Mouse (Mus musculus): ENCODE results near the gene Snx27.

Gene Snx27

GRCm38 (mm10) chr3:94582456-94582891 is at the start of gene Snx27:
Gene Snx27, minus strand, starts transcription at chr3:94582716.
- peak; percentile 84 for DNase-seq (ENCODE audit: low read depth, low spot score)
- H3K36me3 ChIP-seq (ENCODE audit: control insufficient read depth, insufficient read depth, low read length, poor library complexity, severe bottlenecking): no peaks in the 10 kb centered on the region
- H3K27me3 ChIP-seq (ENCODE audit: control insufficient read depth, insufficient read depth, low read length, poor library complexity, severe bottlenecking): no peaks in the 10 kb centered on the region

GRCm38 (mm10) chr3:94629876-94630275 is 47.4 kb upstream of the Snx27 start:
- DNase-seq (ENCODE audit: low read depth, low spot score): no peak
- H3K36me3 ChIP-seq (ENCODE audit: control insufficient read depth, insufficient read depth, low read length, poor library complexity, severe bottlenecking): no peaks in the 10 kb centered on the region
- no peaks in the 10 kb centered on the region; the same call in 1 of the 2 replicates for H3K27me3 ChIP-seq (ENCODE audit: control insufficient read depth, insufficient read depth, low read length, poor library complexity, severe bottlenecking)

GRCm38 (mm10) chr3:94628712-94629111 is 46.2 kb upstream of the Snx27 start:
- H3K36me3 ChIP-seq (ENCODE audit: control insufficient read depth, insufficient read depth, low read length, poor library complexity, severe bottlenecking): no peaks in the 10 kb centered on the region
- no peak for DNase-seq (ENCODE audit: low read depth, low spot score)
- no peaks in the 10 kb centered on the region; the same call in 1 of the 2 replicates for H3K27me3 ChIP-seq (ENCODE audit: control insufficient read depth, insufficient read depth, low read length, poor library complexity, severe bottlenecking)

GRCm38 (mm10) chr3:94624281-94624680 is 41.8 kb upstream of the Snx27 start:
- DNase-seq (ENCODE audit: low read depth, low spot score): no peak

DNA sequence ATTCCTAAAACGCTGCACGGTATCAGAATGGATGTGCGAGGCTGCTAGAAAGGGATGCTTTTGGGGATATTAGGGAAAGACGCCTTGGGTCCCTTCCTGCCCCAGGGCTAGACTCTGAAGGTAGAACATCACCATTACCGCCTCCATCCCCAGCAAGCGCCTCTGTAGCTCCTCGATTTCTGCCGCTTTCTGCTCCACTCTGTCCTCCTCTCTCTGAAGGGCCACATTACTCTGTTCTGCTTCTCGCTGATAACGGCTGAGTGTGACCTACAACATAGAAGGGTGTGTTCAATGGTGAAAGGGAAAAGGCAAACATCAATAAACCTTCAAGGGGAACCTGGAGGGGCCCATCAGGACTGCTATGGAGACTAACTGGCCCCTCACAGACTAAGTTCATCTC is 40.0 kb upstream of the Snx27 start:
- DNase-seq (ENCODE audit: low read depth, low spot score): no peak
- H3K36me3 ChIP-seq (ENCODE audit: control insufficient read depth, insufficient read depth, low read length, poor library complexity, severe bottlenecking): no peaks in the 10 kb centered on the region
- no peaks in the 10 kb centered on the region; the same call in 1 of the 2 replicates for H3K27me3 ChIP-seq (ENCODE audit: control insufficient read depth, insufficient read depth, low read length, poor library complexity, severe bottlenecking)

More at GRCm38 (mm10) chr3:94624281-94624680, 41.8 kb upstream of the Snx27 start:
- H3K27me3 ChIP-seq (ENCODE audit: control insufficient read depth, insufficient read depth, low read length, poor library complexity, severe bottlenecking): no peaks in the 10 kb centered on the region; the same call in 1 of the 2 replicates
- H3K36me3 ChIP-seq (ENCODE audit: control insufficient read depth, insufficient read depth, low read length, poor library complexity, severe bottlenecking): no peaks in the 10 kb centered on the region

- DNase-seq (ENCODE audit: low read depth, low spot score): no peak
- no peaks in the 10 kb centered on the region for H3K27me3 ChIP-seq (ENCODE audit: control insufficient read depth, insufficient read depth, low read length, poor library complexity, severe bottlenecking)
- H3K36me3 ChIP-seq (ENCODE audit: control insufficient read depth, insufficient read depth, low read length, poor library complexity, severe bottlenecking): no peaks in the 10 kb centered on the region
Measured at GRCm38 (mm10) chr3:94621740-94622507, 39.4 kb upstream of the Snx27 start.

GRCm38 (mm10) chr3:94616717-94617116 is 34.2 kb upstream of the Snx27 start:
- peak; percentile 71 for DNase-seq (ENCODE audit: low read depth, low spot score)
- H3K27me3 ChIP-seq (ENCODE audit: control insufficient read depth, insufficient read depth, low read length, poor library complexity, severe bottlenecking): no peaks in the 10 kb centered on the region
- H3K36me3 ChIP-seq (ENCODE audit: control insufficient read depth, insufficient read depth, low read length, poor library complexity, severe bottlenecking): no peaks in the 10 kb centered on the region

GRCm38 (mm10) chr3:94613258-94613878 is 30.9 kb upstream of the Snx27 start:
- H3K27me3 ChIP-seq (ENCODE audit: control insufficient read depth, insufficient read depth, low read length, poor library complexity, severe bottlenecking): no peaks in the 10 kb centered on the region
- DNase-seq (ENCODE audit: low read depth, low spot score): no peak
- no peaks in the 10 kb centered on the region for H3K36me3 ChIP-seq (ENCODE audit: control insufficient read depth, insufficient read depth, low read length, poor library complexity, severe bottlenecking)

DNA sequence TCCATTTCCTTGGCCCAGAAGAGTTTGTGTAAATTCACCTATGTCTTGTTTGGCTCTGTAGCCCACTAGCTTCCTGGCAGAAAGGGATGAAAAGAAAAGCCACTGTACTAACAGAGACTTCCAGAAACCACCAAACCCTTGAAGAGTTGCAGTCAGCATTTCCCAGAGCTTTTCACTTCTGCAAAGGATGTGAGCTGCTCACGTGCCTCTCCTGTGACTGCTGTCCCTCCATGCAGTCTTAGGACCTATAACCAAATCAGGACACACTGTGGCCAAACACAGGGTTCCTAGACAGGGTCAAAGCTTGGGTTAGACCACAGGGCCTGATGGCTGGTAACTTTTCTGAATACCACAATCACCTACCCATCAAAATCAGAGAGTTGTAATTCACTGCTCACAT is 29.8 kb upstream of the Snx27 start:
- no peak for DNase-seq (ENCODE audit: low read depth, low spot score)
- Histone ChIP-seq H3K27me3 (ENCODE audit: control insufficient read depth, insufficient read depth, low read length, poor library complexity, severe bottlenecking) (no peaks in the 10 kb centered on the region), H3K36me3 (ENCODE audit: control insufficient read depth, insufficient read depth, low read length, poor library complexity, severe bottlenecking) (no peaks in the 10 kb centered on the region)

GRCm38 (mm10) chr3:94611834-94612233 is 29.3 kb upstream of the Snx27 start:
- H3K36me3 ChIP-seq (ENCODE audit: control insufficient read depth, insufficient read depth, low read length, poor library complexity, severe bottlenecking): no peaks in the 10 kb centered on the region
- no peak for DNase-seq (ENCODE audit: low read depth, low spot score)
- H3K27me3 ChIP-seq (ENCODE audit: control insufficient read depth, insufficient read depth, low read length, poor library complexity, severe bottlenecking): no peaks in the 10 kb centered on the region

DNA sequence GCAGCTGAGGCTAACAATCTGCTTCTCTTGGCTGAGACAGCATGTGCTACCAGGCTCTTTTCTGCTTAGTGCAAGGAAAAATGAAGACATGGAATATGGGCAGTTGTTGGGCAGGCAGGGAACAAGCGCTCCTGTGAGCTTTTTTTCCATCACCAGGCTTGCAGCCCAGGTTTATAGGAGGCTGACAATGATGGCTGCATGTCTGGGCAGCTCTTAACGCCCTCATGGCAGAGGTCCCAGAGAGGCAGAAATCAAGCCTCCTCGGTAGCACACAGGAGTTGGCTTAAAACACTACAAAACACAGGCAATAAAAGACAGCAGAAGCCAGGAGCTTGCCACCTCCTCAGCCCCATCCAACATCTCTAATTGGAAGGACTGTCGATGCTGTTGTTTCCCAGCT is 28.8 kb upstream of the Snx27 start:
- Histone ChIP-seq H3K36me3 (ENCODE audit: control insufficient read depth, insufficient read depth, low read length, poor library complexity, severe bottlenecking) (no peaks in the 10 kb centered on the region), H3K27me3 (ENCODE audit: control insufficient read depth, insufficient read depth, low read length, poor library complexity, severe bottlenecking) (no peaks in the 10 kb centered on the region)
- no peak for DNase-seq (ENCODE audit: low read depth, low spot score)

DNA sequence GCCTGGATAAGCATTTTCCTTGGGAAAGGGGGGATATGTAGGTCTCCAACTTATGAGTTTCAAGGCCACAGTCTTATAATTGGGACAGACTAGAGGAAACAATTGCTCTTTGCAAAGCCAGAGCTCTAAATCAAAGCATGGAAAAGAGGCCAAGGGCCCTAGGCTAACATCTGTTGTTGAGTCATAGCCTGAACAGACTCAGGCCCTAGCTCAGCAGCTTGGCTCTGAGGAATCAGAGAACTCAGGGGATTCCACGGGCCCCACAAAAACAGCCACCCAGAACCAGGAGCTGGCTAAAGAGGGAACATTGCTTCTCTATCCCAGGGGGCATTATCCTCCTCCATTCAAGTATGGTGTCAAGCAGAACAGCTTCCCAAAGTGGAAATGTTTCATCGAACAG is 28.1 kb upstream of the Snx27 start:
- DNase-seq (ENCODE audit: low read depth, low spot score): no peak
- Histone ChIP-seq H3K27me3 (ENCODE audit: control insufficient read depth, insufficient read depth, low read length, poor library complexity, severe bottlenecking) (no peaks in the 10 kb centered on the region), H3K36me3 (ENCODE audit: control insufficient read depth, insufficient read depth, low read length, poor library complexity, severe bottlenecking) (no peaks in the 10 kb centered on the region)

GRCm38 (mm10) chr3:94609621-94610020 is 27.1 kb upstream of the Snx27 start:
- Histone ChIP-seq H3K27me3 (ENCODE audit: control insufficient read depth, insufficient read depth, low read length, poor library complexity, severe bottlenecking) (no peaks in the 10 kb centered on the region), H3K36me3 (ENCODE audit: control insufficient read depth, insufficient read depth, low read length, poor library complexity, severe bottlenecking) (no peaks in the 10 kb centered on the region)
- no peak for DNase-seq (ENCODE audit: low read depth, low spot score)

DNA sequence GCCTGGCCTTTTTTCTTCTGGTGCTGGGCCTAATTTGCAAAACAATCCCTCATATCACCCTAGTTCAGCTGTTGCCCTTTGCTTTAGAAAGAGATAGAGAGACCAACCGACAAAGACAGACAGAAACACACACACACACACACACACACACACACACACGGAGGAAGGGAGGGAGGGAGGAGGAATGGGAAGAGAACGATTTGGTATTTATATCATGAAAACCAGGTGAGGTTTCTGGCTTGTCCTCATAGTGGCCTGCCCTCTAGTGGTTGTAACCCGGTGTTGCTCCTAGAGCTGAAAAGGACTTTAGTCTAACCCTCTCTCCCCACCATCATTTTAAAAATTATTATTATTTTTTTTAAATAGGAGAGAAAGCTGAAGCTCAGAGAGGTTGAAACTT is 19.4 kb upstream of the Snx27 start:
- Histone ChIP-seq H3K36me3 (ENCODE audit: control insufficient read depth, insufficient read depth, low read length, poor library complexity, severe bottlenecking) (no peaks in the 10 kb centered on the region), H3K27me3 (ENCODE audit: control insufficient read depth, insufficient read depth, low read length, poor library complexity, severe bottlenecking) (no peaks in the 10 kb centered on the region)
- DNase-seq (ENCODE audit: low read depth, low spot score): peak; percentile 65

GRCm38 (mm10) chr3:94597224-94597779 is 14.8 kb upstream of the Snx27 start:
- no peaks in the 10 kb centered on the region; the same call in 1 of the 2 replicates for H3K36me3 ChIP-seq (ENCODE audit: control insufficient read depth, insufficient read depth, low read length, poor library complexity, severe bottlenecking)
- H3K27me3 ChIP-seq (ENCODE audit: control insufficient read depth, insufficient read depth, low read length, poor library complexity, severe bottlenecking): no peaks in the 10 kb centered on the region
- DNase-seq (ENCODE audit: low read depth, low spot score): no peak
